Mouse (Mus musculus): ENCODE data around the gene Ddr2.

Gene Ddr2

DNA sequence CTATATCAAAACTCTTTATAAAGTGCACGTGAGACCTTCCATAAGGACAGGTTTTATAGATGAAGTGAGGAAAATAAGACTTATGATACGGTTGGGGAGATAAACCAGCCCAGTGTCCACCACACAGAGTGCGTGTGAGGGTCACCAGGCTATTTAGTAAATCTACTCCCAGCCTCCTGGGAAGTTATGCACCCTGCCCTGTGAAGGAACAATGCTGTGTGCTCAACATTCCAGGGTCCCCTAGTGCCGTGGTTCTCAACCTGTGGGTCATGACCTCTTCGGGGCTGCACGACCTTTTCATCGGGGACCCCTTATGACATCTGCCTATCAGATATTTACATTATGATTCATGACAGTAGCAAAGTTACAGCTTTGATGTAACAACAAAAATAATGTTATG, 162.3 kb downstream of the Ddr2 start:
- DNase-seq (ENCODE audit: inconsistent ontology term): no peak

DNA sequence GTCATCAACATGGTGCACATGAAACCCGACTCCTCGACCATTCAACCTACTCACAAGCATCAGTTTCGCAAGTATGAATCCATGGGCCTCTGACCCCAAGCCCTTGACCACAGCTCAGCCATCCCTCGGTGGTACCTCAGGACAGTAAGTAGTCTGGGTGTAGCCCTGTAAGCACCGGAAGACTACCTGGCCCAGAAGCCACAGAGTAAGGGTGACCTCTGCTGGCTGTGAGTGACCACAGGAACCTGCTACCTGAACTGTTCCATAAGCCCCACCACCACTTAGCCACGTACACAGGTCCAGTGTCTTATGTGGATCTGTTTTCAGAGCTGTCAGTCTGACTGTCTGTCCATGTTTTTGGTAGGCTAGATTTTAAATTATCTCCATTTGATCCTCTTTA, 162.9 kb downstream of the Ddr2 start:
- DNase-seq (ENCODE audit: inconsistent ontology term): no peak

DNA sequence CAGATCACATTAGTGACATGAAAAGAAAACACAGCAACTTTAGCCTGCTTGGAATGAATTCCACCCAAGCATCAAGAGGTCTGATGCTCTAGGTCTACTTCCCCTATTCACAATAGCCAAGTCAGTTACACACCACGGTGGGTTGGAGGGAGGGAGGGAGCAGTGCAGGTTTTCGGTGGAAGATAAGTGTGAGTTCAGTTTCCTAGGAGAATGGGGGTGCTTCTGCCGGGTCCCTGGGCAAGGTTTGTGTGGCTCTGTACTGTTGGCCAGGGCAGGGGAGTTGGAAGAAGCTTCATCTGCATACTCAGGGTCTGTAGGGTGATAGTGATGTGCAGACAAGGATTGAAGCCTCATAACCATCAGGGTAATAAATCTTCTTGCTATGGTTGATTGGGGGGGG, 164.6 kb downstream of the Ddr2 start:
- no peak for DNase-seq (ENCODE audit: inconsistent ontology term)

DNA sequence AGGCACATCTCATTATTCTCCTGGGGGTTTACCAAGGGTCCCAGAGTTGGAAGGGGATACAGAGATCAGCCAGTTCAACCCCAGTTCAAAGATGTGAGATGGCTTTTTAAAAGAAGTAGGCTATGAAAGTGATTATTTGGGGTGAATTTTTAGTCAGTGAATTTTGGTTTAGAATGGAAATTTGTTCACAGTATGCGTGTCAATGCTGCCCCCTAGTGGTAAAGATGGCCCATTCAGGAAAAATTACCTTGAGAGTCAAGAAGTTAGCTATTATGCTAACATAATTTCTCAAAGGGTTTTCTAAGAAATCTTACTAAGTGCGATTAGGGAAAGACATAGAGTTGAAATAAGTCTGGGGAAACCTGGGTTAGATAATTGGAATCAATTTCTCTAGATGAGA, 171.2 kb downstream of the Ddr2 start:
- DNase-seq (ENCODE audit: inconsistent ontology term): no peak

DNA sequence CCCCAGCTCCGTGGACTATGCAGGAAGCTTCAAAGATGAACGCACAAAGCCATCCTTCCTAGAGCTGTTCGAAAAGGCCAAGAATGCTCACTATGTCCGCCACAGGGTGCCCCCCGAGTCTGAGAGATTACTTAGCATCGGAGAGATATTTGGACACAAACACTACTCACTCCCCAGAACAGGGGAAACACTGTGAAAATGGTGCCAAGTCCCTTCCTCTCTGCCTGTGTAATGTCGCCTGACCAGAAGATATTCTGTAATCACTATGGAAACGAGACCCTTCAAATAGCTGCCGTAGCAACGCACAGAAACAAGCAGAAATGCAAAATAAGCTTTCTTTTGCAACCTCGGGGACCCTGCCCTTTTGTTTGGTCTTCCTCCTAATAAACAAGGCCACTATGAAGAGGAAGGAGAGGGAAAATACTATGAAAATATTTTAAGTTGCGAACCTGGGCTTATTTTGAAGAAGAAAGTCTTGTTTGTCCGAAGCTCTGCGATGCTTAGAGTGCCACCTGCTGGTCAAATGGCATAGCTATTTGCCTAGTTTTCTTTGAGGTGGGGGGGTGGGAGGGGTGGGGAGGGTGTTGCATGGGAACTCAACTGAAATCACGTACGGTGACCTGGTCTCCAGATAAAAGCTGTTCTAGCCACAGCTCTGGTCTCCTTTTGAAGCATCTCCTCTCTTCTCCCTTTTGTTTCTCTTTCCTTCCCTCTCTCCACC, 176.4 kb downstream of the Ddr2 start:
- DNase-seq (ENCODE audit: inconsistent ontology term): peak; percentile 67

DNA sequence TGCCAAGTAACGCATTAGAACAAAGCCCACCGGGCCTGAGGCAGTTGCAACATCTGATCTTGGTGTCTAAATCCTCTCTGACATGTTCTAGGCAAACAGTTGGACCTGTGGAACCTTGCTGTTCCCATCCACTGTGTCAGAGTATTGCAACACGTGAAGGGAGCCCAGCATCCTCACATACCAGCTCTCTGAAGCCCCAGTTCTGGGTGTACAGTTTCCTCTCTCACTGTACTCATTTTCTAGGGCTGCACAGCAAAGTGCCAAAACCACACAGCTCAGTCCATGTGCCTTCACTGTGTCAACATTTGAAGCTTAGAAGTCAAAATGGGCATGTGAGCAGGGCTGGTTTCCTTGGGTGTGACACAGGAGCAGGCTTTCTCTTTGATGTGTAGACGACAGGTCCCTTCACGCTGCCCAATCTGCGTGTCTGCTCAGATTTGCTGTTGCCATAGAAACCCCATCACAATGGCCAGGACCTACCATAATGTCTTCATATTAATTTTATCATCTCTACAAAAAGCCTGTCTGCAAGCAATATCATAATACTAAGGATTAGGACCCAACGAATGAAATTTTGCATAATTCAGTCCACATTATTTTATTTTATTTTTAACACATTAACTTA, 178.3 kb downstream of the Ddr2 start:
- no peak for DNase-seq (ENCODE audit: inconsistent ontology term)

DNA sequence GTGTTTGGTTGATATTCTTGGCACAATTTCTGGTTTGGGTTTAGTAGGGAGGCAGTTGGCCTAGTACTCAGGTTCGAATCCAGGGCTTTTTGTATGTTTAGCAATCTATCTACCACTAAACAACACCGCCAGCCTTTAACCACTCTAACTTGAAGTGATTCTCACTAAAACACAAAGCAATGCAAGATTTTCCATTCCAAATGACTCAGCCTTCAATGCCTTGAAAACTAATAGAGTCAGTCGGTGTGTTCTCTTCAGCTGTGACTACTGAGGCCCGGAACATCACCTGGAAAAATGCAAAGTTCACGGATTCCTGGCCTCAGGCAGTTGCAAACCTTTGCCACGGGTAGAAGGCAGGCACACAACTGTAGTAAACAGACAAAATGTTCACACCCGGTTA, 178.9 kb downstream of the Ddr2 start:
- DNase-seq (ENCODE audit: inconsistent ontology term): no peak

DNA sequence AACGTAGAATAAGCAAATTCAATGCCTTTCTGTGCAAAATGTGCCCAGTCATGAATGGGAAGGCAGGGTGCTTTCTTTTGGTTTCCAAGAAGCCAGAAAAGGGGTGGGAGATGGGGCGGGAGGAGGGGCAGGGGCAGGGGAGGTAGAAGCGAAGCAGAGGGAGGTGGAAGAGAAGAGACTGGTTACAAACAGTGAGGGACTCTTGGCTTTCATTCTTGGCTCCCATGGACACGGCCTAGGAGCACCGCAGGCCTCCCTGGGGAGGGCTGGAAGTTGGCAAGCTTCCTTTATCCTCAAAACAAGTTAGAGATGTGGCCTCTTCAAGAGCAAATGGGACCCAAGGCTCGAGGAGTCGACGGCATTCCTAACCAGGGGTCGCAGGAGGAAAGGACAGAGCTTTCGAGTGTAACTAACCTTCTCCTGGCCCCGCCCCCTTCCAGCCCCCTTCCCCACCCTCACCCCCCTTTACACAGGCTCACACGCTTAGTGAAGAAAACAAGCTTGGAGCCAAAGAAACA, 182.0 kb downstream of the Ddr2 start, which contains the start of gene Ccdc190:
Ccdc190 (plus strand) TSS at position 195 of the 518 bp plus-strand sequence.
- no peak for DNase-seq (ENCODE audit: inconsistent ontology term)

DNA sequence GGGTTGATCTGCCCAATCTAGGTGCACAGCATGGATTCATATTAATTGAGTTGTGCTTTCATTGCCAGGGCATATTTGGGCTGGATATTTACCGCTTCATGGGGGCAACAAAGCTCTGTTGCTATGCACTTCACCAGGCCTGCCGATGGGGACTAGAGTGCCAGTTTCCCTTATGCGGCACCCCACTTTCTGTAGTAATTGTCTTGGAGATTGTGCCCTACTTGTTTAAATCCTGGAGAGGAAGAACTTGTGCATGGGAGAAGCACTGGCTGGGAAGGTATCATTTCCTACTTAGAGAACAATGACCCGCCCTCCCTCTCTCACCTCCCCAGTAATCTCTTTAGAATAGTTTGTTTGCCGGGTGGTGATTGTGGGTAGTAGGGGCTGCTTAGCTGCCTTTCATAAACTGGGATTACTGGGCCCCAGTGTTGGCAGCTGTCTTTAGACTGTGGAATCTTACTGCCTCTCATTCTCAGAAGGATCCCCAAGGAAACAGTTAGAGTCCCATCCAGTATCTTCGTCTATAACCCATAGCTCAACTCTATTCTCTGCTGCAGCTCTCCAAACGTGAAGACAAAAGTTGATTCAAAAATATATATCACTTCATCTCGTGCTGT, 182.7 kb downstream of the Ddr2 start:
- no peak for DNase-seq (ENCODE audit: inconsistent ontology term)

DNA sequence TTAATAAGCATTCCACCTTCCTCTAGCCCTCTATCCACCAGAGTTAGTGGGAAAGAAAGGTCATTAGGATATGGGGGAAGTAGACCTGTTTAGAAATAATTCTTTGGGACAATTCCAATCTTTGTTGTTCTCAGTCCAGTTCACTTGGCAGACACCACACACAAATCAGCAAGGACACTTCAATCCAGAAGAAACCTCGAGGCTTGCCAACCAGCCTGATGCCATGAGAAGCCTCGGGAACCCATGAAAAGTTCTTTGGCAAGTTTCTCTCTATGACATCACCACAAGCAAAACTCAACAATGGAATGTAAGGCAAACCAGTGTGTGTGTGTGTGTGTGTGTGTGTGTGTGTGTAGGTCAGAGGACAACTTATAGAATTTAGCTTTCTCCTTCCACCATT, 186.0 kb downstream of the Ddr2 start:
- DNase-seq (ENCODE audit: inconsistent ontology term): peak; percentile 22

Measured in Muller cell, postnatal 12 days (primary cell).